Comparison of ENCODE assay signal across 8 mouse cellular contexts in the genomic region with DNA sequence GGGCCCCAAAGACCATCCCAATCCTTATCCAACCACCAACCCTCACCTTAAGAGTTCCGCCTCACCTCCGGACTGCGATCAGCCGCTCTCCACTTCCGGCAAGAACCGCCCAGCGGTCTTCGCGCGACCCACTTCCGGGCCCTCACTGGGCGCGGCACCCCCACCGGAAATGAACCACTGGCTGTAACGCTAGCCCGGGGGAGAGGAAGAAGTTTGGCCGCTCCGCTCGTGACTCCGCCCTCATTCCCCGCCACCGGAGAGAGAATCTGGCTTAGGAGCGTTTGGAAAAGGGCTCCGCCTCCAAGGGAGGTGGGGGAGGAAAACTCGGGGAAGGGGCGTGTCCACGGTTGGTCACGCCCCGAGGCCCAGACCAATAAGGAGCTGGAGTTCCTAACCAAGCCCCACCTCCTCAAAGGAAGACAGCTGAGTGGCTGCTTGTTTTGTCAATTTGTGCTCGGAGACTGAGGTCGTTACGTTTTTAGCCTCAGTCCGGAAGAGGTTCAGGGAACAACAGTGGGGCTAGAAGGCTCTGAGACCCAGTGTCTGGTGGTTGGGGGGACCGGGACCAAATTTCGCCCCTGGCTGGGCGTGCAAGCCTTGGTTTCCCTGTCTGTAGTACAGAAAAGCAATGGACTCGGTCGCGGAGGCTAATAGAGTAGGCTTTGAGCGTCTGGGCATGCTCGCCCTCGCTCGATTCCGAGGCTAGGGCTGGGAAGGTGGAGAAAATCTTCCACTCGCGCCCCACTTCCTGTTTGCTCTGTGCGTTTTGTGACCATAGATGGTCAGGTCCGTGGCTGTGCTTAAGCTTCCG. TPM values are rescaled to one million over a fixed set of nuclear protein-coding genes. Genes with fewer than 3 reads are reported as not detected.
DNase-seq lines count a peak whose midpoint lies in the region; ATAC-seq and TF ChIP-seq lines count a peak whose summit lies in the region.

A gene (minus strand): TSS at position 289 of the 811 bp plus-strand sequence.

- H3K4me3 ChIP-seq in C2C12 (ENCODE audit: insufficient read depth, poor library complexity, severe bottlenecking) (peak within 1 kb of the TSS; percentile 97), myocyte (peak within 1 kb of the TSS; percentile 68)
- peak within 1 kb of the TSS; percentile 68 for H3K4me3 ChIP-seq in erythroblast, embryonic 14.5 days (replicated peaks)
- H3K4me3 ChIP-seq in heart, embryonic 11.5 days (ENCODE audit: low read depth, low read length): peak within 1 kb of the TSS; percentile 94
- H3K4me3 ChIP-seq in kidney, embryonic 16.5 days (ENCODE audit: low read length): peak within 1 kb of the TSS; percentile 96
- H3K4me3 ChIP-seq in liver, adult 2 months (ENCODE audit: insufficient read depth, low read depth, low read length): peak within 1 kb of the TSS; percentile 74

- TF ChIP-seq CTCF in C2C12 (IDR thresholded peaks at IDR 0.05; ENCODE audit: control insufficient read depth, insufficient read depth, insufficient read length): no peak
- no peak for TF ChIP-seq CTCF in brain, embryonic 14.5 days (IDR thresholded peaks at IDR 0.05; ENCODE audit: borderline replicate concordance, extremely low read depth, insufficient read depth, insufficient read length)
- TF ChIP-seq CTCF in liver, adult 2 months (IDR thresholded peaks at IDR 0.05; ENCODE audit: low read depth, low read length): no peak

- ATAC-seq in heart, embryonic 11.5 days (replicated peaks; ENCODE audit: insufficient number of reproducible peaks, low FRiP score, low TSS enrichment): peak; percentile 95
- ATAC-seq in kidney, embryonic 16.5 days (ENCODE audit: low FRiP score, low TSS enrichment): peak; percentile 97

- H3K79me2 ChIP-seq in C2C12 (ENCODE audit: control insufficient read depth, insufficient read depth): peaks cover 47% of the 10 kb centered on the region
- H3K79me2 ChIP-seq in liver, adult 2 months (ENCODE audit: control insufficient read depth, insufficient read depth, low read length): peaks cover 7% of the 10 kb centered on the region; the same call in 1 of the 2 replicates
- peaks cover 46% of the 10 kb centered on the region for H3K79me2 ChIP-seq in myocyte (ENCODE audit: control insufficient read depth, insufficient read depth)

- H3K27me3 ChIP-seq in C2C12 (ENCODE audit: control insufficient read depth, insufficient read depth, insufficient read length) (no peaks in the 10 kb centered on the region), myocyte (ENCODE audit: control insufficient read depth, insufficient read depth, insufficient read length) (no peaks in the 10 kb centered on the region)
- no peaks in the 10 kb centered on the region for H3K27me3 ChIP-seq in erythroblast, embryonic 14.5 days (ENCODE audit: control insufficient read depth)
- H3K27me3 ChIP-seq in heart, embryonic 11.5 days (ENCODE audit: control insufficient read depth, insufficient read depth, low read length): no peaks in the 10 kb centered on the region
- no peaks in the 10 kb centered on the region for H3K27me3 ChIP-seq in kidney, embryonic 16.5 days (ENCODE audit: insufficient read depth, low read length)
- H3K27me3 ChIP-seq in liver, adult 2 months (ENCODE audit: control insufficient read depth, insufficient read depth, low read length): no peaks in the 10 kb centered on the region
- no peaks in the 10 kb centered on the region for H3K27me3 ChIP-seq in splenic B cell, adult 2 months (ENCODE audit: control insufficient read depth, insufficient read depth, low read length, poor library complexity, severe bottlenecking)

- H3K27ac ChIP-seq in heart, embryonic 11.5 days (ENCODE audit: low read depth, low read length): peak within 1 kb of the TSS; percentile 100
- peak within 1 kb of the TSS; percentile 100 for H3K27ac ChIP-seq in kidney, embryonic 16.5 days (ENCODE audit: low read length)
- peak within 1 kb of the TSS; percentile 94 for H3K27ac ChIP-seq in liver, adult 2 months (replicated peaks; ENCODE audit: insufficient read depth, low read depth, low read length)

- peak; percentile 100 for DNase-seq in brain, embryonic 14.5 days (ENCODE audit: low read depth)
- peak; percentile 96 for DNase-seq in liver, adult 2 months (ENCODE audit: extremely low read depth, low read depth, low spot score)
- peak; percentile 96 for DNase-seq in splenic B cell, adult 2 months (ENCODE audit: low read depth, low spot score)

- peaks cover 15% of the 10 kb centered on the region for H3K36me3 ChIP-seq in C2C12 (ENCODE audit: control insufficient read depth, insufficient read depth)
- H3K36me3 ChIP-seq in erythroblast, embryonic 14.5 days (ENCODE audit: control insufficient read depth): peaks cover 7% of the 10 kb centered on the region
- no peaks in the 10 kb centered on the region for H3K36me3 ChIP-seq in heart, embryonic 11.5 days (ENCODE audit: control insufficient read depth, insufficient read depth, low read length)
- no peaks in the 10 kb centered on the region for H3K36me3 ChIP-seq in kidney, embryonic 16.5 days (ENCODE audit: insufficient read depth, low read length)
- no peaks in the 10 kb centered on the region for H3K36me3 ChIP-seq in liver, adult 2 months (ENCODE audit: control insufficient read depth, insufficient read depth, low read length)
- H3K36me3 ChIP-seq in myocyte (ENCODE audit: control insufficient read depth, insufficient read depth): no peaks in the 10 kb centered on the region
- H3K36me3 ChIP-seq in splenic B cell, adult 2 months (ENCODE audit: control insufficient read depth, insufficient read depth, low read length, poor library complexity, severe bottlenecking): no peaks in the 10 kb centered on the region

- H3K9ac ChIP-seq in heart, embryonic 11.5 days (ENCODE audit: low read depth, low read length): peak within 1 kb of the TSS; percentile 94
- peak within 1 kb of the TSS; percentile 79 for H3K9ac ChIP-seq in kidney, embryonic 16.5 days (replicated peaks; ENCODE audit: low read length)
- H3K9ac ChIP-seq in liver, adult 2 months (ENCODE audit: low read depth, low read length): peak within 1 kb of the TSS; percentile 82

- H3K4me1 ChIP-seq in erythroblast, embryonic 14.5 days (ENCODE audit: control insufficient read depth): peaks cover 50% of the 10 kb centered on the region
- H3K4me1 ChIP-seq in heart, embryonic 11.5 days (ENCODE audit: control insufficient read depth, insufficient read depth, low read length): peaks cover 13% of the 10 kb centered on the region
- H3K4me1 ChIP-seq in kidney, embryonic 16.5 days (ENCODE audit: insufficient read depth, low read length): peaks cover 27% of the 10 kb centered on the region
- H3K4me1 ChIP-seq in liver, adult 2 months (ENCODE audit: control insufficient read depth, insufficient read depth, low read length): peaks cover 17% of the 10 kb centered on the region

- WGBS in heart, embryonic 11.5 days (ENCODE audit: insufficient replicate concordance): under 1% methylated on average over 49 of the region's 49 CpGs
- under 1% methylated on average over 48 of the region's 49 CpGs for WGBS in kidney, embryonic 16.5 days
- under 1% methylated on average over 49 of the region's 49 CpGs for WGBS in liver, adult 2 months

- peak within 1 kb of the TSS; percentile 91 for H3K4me2 ChIP-seq in heart, embryonic 11.5 days
- H3K4me2 ChIP-seq in kidney, embryonic 16.5 days (replicated peaks; ENCODE audit: low read depth, low read length): peak within 1 kb of the TSS; percentile 84
- H3K4me2 ChIP-seq in myocyte (ENCODE audit: low read depth): peak within 1 kb of the TSS; percentile 97

- TF ChIP-seq POLR2A in brain, embryonic 14.5 days (IDR thresholded peaks at IDR 0.05; ENCODE audit: borderline replicate concordance, extremely low read depth, insufficient read depth, insufficient read length, poor library complexity, severe bottlenecking): peak; percentile 85; the same call in 1 of the 2 replicates
- peak; percentile 95 for TF ChIP-seq POLR2A in liver, adult 2 months (IDR thresholded peaks at IDR 0.05; ENCODE audit: extremely low read depth, insufficient read depth, low read length)
- TF ChIP-seq POLR2A in myocyte (IDR thresholded peaks at IDR 0.05; ENCODE audit: insufficient read length, low read depth): peak; percentile 71

- H3ac ChIP-seq in C2C12 (ENCODE audit: control insufficient read depth, insufficient read length, low read depth) (peak within 1 kb of the TSS; percentile 96), myocyte (ENCODE audit: control insufficient read depth, insufficient read length) (peak within 1 kb of the TSS; percentile 4)

- no peaks in the 10 kb centered on the region for H3K9me3 ChIP-seq in erythroblast, embryonic 14.5 days (ENCODE audit: control insufficient read depth, low read length)
- no peaks in the 10 kb centered on the region for H3K9me3 ChIP-seq in heart, embryonic 11.5 days (replicated peaks; ENCODE audit: control insufficient read depth, low read length)
- no peaks in the 10 kb centered on the region for H3K9me3 ChIP-seq in kidney, embryonic 16.5 days (ENCODE audit: low read length)

- peaks cover 46% of the 10 kb centered on the region for H3K79me3 ChIP-seq in C2C12 (ENCODE audit: low read depth)

TF ChIP-seq in C2C12, 6 proteins besides CTCF, POLR2A, EP300 and RAD21:
- TF ChIP-seq USF1 (IDR thresholded peaks at IDR 0.05; ENCODE audit: low read depth) (peak; percentile 72), MYOD1 (IDR thresholded peaks at IDR 0.05; ENCODE audit: control insufficient read depth, insufficient read length, low read depth) (no peak), MYOG (IDR thresholded peaks at IDR 0.05; ENCODE audit: control insufficient read depth, extremely low read depth, insufficient read length) (no peak), CEBPB (IDR thresholded peaks at IDR 0.05; ENCODE audit: low read depth) (no peak), FOSL1 (IDR thresholded peaks at IDR 0.05; ENCODE audit: insufficient read depth, low read length, poor library complexity, severe bottlenecking) (no peak), MAX (IDR thresholded peaks at IDR 0.05) (peak; percentile 17)

TF ChIP-seq in myocyte, 11 proteins besides CTCF, POLR2A, EP300 and RAD21 (continues in another document):
- TF ChIP-seq SRF (IDR thresholded peaks at IDR 0.05; ENCODE audit: control insufficient read depth, insufficient read length, low read depth): peak; percentile 99
- TF ChIP-seq TCF12 (IDR thresholded peaks at IDR 0.05; ENCODE audit: insufficient read depth, poor library complexity, severe bottlenecking): no peak
- TF ChIP-seq POLR2AphosphoS2 (IDR thresholded peaks at IDR 0.05; ENCODE audit: insufficient read length, low read depth): peak; percentile 84
- TF ChIP-seq MAX (IDR thresholded peaks at IDR 0.05; ENCODE audit: low read depth): no peak
- TF ChIP-seq CEBPB (IDR thresholded peaks at IDR 0.05; ENCODE audit: insufficient read depth, poor library complexity, severe bottlenecking): no peak

RNA-seq across cellular contexts. Expression of the gene that starts here (rescaled TPM):
- polyA plus RNA-seq in C2C12 (2012; fragmentation: generic; extraction: Trizol) (384 TPM), myocyte (2012; fragmentation: generic; extraction: Trizol) (167 TPM)
- polyA plus RNA-seq in brain, embryonic 14.5 days (2012; rRNA removed): 62.8 and 106 TPM in 2 replicates
- polyA plus RNA-seq in erythroblast, embryonic 14.5 days (2012): 0.52 and 0.64 TPM in 2 replicates
- polyA plus RNA-seq in heart, embryonic 11.5 days (2014; fragmentation: Nextera tagmentation; extraction: Ambion mirVana): 54.1 and 54.8 TPM in 2 replicates
- polyA plus RNA-seq in kidney, embryonic 16.5 days (2015; fragmentation: Nextera tagmentation; extraction: Ambion mirVana): 79.7 and 90.2 TPM in 2 replicates
- total RNA-seq in liver, adult 2 months (2014; rRNA removed): 52.6 and 55.7 TPM in 2 replicates
- polyA plus RNA-seq in liver, adult 2 months (2012; rRNA removed): 33.7 and 38.2 TPM in 2 replicates

Comparison
In these comparisons a context has a peak if more than half of its experiments do, and no peak if none do; other contexts are left out.
1. Peak in every context shown above with its lines: DNase-seq, ATAC-seq, H3K4me3 ChIP-seq and H3K27ac ChIP-seq.
2. RNA of the gene that starts here (polyA plus RNA-seq): 384 TPM in C2C12 (single experiment), 167 TPM in myocyte (single experiment), 62.8 to 106 TPM in brain, embryonic 14.5 days, 79.7 to 90.2 TPM in kidney, embryonic 16.5 days, 54.1 to 54.8 TPM in heart, embryonic 11.5 days and 33.7 to 38.2 TPM in liver, adult 2 months; 0.52 to 0.64 TPM in erythroblast, embryonic 14.5 days; every median in the first group is over 10 times any median in the second.